Mouse (Mus musculus): ENCODE measurements at regions not wholly inside any gene's neighbourhood (a gene's known extent, or its start where the extent isn't known, plus 50 kb on each side); places are given as distances from the start of the nearest gene placed in this dataset.

DNA sequence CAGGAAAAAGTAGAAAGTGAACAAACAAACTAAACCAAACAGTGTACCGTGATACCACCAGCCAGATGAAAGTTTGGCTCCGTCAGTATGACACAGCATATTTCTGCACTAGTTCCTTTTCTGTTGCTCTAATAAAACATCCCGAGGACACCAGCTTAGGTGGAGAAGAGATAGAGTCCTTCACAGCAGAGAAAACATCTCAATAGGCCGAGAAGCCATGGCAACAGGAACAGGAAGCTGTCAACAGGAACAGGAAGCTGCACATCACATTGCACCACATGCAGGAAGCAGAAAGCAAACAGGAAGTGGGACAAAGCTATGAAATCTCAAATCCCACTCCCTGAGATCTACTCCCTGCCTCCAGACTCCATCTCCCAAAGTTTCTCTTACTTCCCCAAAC is 71.4 kb upstream of the Gli2 start:
- Histone ChIP-seq H3K36me3 (no peaks in the 10 kb centered on the region), H3K27ac (no peak overlapping the region), H3K9me3 (no peaks in the 10 kb centered on the region), H3K27me3 (replicated peaks) (no peaks in the 10 kb centered on the region), H3K4me3 (replicated peaks) (no peak overlapping the region), H3K9ac (no peak overlapping the region), H3K4me1 (no peaks in the 10 kb centered on the region), H3K4me2 (no peak overlapping the region)
- ATAC-seq (ENCODE audit: insufficient read depth, low FRiP score, low read depth), result no peak
- WGBS, result 65% methylated on average over 4 of the region's 4 CpGs

DNA sequence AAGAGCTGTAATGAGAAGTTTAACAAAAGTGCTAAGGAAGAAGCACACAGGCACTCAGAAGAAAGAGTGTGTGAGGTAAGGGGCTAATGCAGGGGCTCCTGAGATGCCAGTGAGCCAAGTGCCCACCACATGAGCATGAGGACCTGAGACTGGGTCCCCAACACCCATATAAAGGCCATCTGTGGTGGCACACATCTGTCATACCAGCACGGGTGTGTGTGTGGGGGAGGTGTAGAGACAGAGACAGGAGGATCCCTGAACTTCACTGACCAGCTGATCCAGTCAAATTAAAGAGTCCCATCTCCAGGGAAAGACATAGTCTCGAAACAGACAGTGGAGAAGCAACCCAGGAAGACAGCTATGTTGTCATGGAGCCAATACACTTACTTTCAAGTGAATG is 70.6 kb upstream of the Gli2 start:
- no peak overlapping the region for H3K27ac ChIP-seq
- H3K4me1 ChIP-seq, result no peaks in the 10 kb centered on the region
- no peak for ATAC-seq (ENCODE audit: insufficient read depth, low FRiP score, low read depth)
- no peaks in the 10 kb centered on the region for H3K9me3 ChIP-seq
- no peaks in the 10 kb centered on the region for H3K36me3 ChIP-seq
- no peak overlapping the region for H3K4me2 ChIP-seq
- no peak overlapping the region for H3K9ac ChIP-seq
- 72% methylated on average over 2 of the region's 2 CpGs for WGBS
- H3K27me3 ChIP-seq (replicated peaks), result no peaks in the 10 kb centered on the region
- H3K4me3 ChIP-seq (replicated peaks), result no peak overlapping the region

DNA sequence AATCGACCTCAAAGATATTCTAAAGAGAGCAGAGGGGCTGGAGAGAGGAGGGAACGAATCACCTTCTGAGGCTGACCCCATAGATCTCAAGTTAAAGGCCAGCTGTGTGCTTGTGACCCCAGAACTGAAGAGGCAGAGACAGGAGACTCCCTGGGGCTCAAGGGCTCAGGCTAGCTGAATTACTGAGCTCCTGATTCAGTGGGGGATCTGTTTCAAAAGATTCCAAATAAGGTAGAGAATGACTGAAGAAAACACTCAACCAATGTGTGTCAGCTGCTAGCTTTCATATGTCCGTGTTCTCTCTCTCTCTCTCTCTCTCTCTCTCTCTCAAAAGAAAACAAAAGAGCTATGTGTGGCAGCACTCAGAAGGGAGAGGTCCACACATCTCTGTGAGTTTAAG is 70.0 kb upstream of the Gli2 start:
- Histone ChIP-seq H3K4me2 (no peak overlapping the region), H3K9me3 (no peaks in the 10 kb centered on the region), H3K4me1 (no peaks in the 10 kb centered on the region), H3K9ac (no peak overlapping the region), H3K27me3 (replicated peaks) (no peaks in the 10 kb centered on the region), H3K36me3 (no peaks in the 10 kb centered on the region), H3K4me3 (replicated peaks) (no peak overlapping the region), H3K27ac (no peak overlapping the region)
- 27% methylated on average over 3 of the region's 3 CpGs for WGBS
- no peak for ATAC-seq (ENCODE audit: insufficient read depth, low FRiP score, low read depth)

GRCm38 (mm10) chr1:119122975-119123374 is 69.6 kb upstream of the Gli2 start:
- Histone ChIP-seq H3K36me3 (no peaks in the 10 kb centered on the region), H3K4me3 (replicated peaks) (no peak overlapping the region), H3K4me1 (no peaks in the 10 kb centered on the region), H3K9ac (no peak overlapping the region), H3K27me3 (replicated peaks) (no peaks in the 10 kb centered on the region), H3K27ac (no peak overlapping the region), H3K9me3 (no peaks in the 10 kb centered on the region), H3K4me2 (no peak overlapping the region)
- no peak for ATAC-seq (ENCODE audit: insufficient read depth, low FRiP score, low read depth)
- 50% methylated on average over 6 of the region's 6 CpGs for WGBS

DNA sequence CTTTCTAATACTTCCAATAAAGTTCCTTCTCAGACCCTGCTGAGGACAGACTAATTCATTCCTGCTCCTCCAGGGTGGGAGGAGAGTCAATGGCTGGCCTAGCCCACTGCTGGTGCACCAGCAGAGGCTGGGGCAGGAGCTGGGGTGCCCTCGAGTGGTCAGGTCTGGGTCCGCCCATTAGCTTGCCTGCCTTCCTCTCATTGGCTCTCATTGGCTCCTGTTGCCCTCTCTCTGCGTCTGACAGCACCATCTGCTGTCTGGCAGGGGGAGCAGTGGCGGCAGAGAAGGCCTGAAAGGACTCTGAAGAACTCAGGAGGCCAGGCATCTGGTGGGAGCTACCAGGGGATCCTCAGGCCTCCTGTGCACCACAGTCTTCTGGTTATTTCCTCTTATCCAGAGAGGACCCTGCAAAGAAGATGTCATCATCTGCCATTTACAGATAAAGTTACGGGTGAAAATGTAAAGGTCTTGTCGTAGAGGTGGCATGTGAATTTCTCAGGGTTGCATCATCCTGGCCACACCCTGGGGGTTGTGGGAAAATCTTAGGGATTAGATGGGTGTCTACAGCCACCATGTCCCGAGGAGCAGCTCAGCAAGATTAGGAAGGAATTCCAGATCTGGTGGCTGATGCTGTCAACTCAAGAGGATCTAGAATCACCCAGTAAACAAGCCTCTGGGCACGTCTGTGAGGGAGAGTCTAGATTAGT is 66.6 kb upstream of the Gli2 start:
- Histone ChIP-seq H3K4me3 (replicated peaks) (no peak overlapping the region), H3K27ac (no peak overlapping the region), H3K27me3 (replicated peaks) (no peaks in the 10 kb centered on the region), H3K4me1 (0 out of 2 replicates have a peak, but pooled peaks cover 3% of the 10 kb centered on the region), H3K36me3 (no peaks in the 10 kb centered on the region), H3K4me2 (no peak overlapping the region), H3K9me3 (no peaks in the 10 kb centered on the region), H3K9ac (no peak overlapping the region)
- WGBS, result 39% methylated on average over 8 of the region's 8 CpGs
- ATAC-seq (ENCODE audit: insufficient read depth, low FRiP score, low read depth), result peak; percentile 43; the same call in 1 of the 2 replicates

- H3K4me1 ChIP-seq, result 0 out of 2 replicates have a peak, but pooled peaks cover 3% of the 10 kb centered on the region
- H3K9me3 ChIP-seq, result no peaks in the 10 kb centered on the region
- H3K36me3 ChIP-seq, result no peaks in the 10 kb centered on the region
- WGBS, result 69% methylated on average over 7 of the region's 7 CpGs
- no peak overlapping the region for H3K4me2 ChIP-seq
- no peak for ATAC-seq (ENCODE audit: insufficient read depth, low FRiP score, low read depth)
- H3K27me3 ChIP-seq (replicated peaks), result no peaks in the 10 kb centered on the region
- H3K4me3 ChIP-seq (replicated peaks), result no peak overlapping the region
- H3K27ac ChIP-seq, result no peak overlapping the region
- H3K9ac ChIP-seq, result no peak overlapping the region
Measured at GRCm38 (mm10) chr1:119115106-119115674, 61.8 kb upstream of the Gli2 start.

- Histone ChIP-seq H3K4me3 (replicated peaks) (no peak overlapping the region), H3K27me3 (replicated peaks) (no peaks in the 10 kb centered on the region), H3K36me3 (no peaks in the 10 kb centered on the region), H3K27ac (no peak overlapping the region), H3K9ac (no peak overlapping the region), H3K9me3 (no peaks in the 10 kb centered on the region), H3K4me1 (no peaks in the 10 kb centered on the region), H3K4me2 (no peak overlapping the region)
- ATAC-seq (ENCODE audit: insufficient read depth, low FRiP score, low read depth), result no peak
- 69% methylated on average over 9 of the region's 9 CpGs for WGBS
Measured at GRCm38 (mm10) chr1:119108578-119108977, 55.2 kb upstream of the Gli2 start.

DNA sequence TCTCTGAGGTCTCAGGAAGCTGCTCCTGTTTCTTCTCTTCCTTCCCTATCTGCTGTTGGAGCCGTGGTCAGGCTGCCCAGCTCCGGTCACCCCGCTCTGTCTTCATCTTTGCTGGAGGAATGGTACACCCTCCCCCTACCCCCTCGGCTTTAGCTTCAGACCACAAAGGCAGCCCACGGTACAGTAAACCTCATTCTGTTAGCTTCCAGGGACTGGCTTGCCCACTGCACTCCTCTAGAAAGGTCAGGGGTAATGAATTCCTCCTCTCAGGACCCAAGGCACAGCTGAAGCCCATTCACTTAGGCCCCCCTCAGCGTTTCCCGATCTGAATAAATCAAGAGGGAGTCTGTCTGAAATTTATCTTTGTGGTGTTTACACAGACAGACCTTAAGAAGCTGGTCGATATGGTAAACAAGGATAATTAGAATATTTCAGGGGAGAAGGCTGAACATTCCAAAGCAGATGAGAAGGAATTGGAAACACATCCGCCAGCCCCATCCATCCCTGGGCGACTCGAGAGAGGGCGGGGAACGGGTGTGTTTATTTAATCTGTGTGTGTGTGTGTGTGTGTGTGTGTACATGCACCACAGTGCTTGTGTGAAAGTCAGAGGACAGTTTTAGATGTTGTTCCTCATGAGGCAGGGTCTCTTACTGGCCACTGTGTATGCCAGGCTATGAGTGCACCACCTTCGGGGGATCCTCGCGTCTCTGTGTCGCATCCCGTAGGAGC is 53.0 kb upstream of the Gli2 start:
- Histone ChIP-seq H3K4me3 (replicated peaks) (no peak overlapping the region), H3K9me3 (no peaks in the 10 kb centered on the region), H3K36me3 (no peaks in the 10 kb centered on the region), H3K4me2 (no peak overlapping the region), H3K4me1 (no peaks in the 10 kb centered on the region), H3K27me3 (replicated peaks) (no peaks in the 10 kb centered on the region), H3K27ac (no peak overlapping the region), H3K9ac (no peak overlapping the region)
- 51% methylated on average over 17 of the region's 18 CpGs for WGBS
- no peak for ATAC-seq (ENCODE audit: insufficient read depth, low FRiP score, low read depth)
